Mouse (Mus musculus): Measurements from ENCODE around the gene Pitx3.

DNA sequence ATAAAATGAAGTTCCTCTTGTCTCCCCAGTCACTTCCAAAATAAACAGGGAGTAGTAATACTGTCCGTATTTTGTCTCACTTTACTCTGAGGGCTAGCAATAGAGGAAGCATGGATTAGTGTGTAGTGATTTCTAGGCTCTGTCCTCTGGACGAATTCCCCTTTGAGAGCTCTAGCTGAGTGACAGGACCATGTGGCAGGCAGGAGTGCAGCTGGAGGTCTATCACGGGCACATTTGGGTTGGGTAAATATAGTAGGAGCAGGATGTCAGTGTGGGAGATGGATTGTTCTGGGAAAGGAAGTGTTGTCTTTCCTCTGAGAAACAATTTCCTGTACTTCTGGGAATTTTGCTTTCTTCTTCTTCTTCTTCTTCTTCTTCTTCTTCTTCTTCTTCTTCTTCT lies 38.5 kb upstream of the Pitx3 start:
- TF ChIP-seq MAFK (IDR thresholded peaks at IDR 0.05; ENCODE audit: insufficient read depth, low read depth, low read length) (no peak), ZNF384 (IDR thresholded peaks at IDR 0.05; ENCODE audit: low read depth, low read length) (no peak), CHD2 (IDR thresholded peaks at IDR 0.05; ENCODE audit: low read depth, low read length) (no peak), ZC3H11A (IDR thresholded peaks at IDR 0.05; ENCODE audit: borderline replicate concordance, low read depth, low read length) (no peak)
